Mouse (Mus musculus): ENCODE measurements around the gene Phf2.

DNA sequence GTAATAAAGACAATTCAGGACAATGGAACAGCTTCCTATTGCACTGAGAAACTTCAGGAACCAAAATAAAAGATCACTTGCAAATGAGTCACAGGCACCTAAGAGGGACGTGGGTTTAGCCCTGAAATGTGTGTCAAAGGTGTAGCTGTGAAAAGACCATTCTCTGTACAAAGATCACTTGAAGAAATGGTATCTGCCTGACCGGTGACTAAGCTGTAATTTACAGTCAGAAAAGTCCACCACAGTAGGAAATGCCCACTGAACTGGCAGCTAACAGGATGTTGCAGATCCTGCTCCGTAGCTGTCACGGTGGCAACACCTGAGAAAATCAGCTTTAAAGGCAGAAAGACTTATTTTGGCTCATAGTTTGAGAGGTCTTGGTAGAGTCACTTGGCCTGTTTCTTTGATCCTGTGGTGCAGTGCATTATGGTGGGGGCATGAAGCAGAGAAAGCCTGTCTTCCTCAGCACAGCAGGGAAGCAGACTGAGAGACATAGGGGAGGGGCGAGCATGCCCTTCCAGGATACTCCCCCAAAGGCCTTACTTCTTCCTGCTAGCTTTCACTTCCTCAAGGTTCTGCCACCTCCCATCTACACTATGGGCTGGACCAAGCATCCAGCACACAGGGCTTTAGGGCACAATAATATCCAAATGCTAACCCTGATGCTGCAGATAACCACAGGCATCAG, 28.9 kb downstream of the Phf2 start:
- no peak for TF ChIP-seq CTCF (IDR thresholded peaks at IDR 0.05; ENCODE audit: control insufficient read depth, insufficient read depth, low read length)
- no peak for TF ChIP-seq POLR2A (IDR thresholded peaks at IDR 0.05; ENCODE audit: borderline replicate concordance, control insufficient read depth, low read depth, low read length)

Data from bone marrow, adult 2 months (tissue).